Mouse (Mus musculus): ENCODE measurements around the gene St6galnac4. TPM values are rescaled to one million over a fixed set of nuclear protein-coding genes. Genes with fewer than 3 reads are reported as not detected.

The St6galnac4 gene
- polyA plus RNA-seq, 1 experiment from 2014 or later: 17.0 TPM

DNA sequence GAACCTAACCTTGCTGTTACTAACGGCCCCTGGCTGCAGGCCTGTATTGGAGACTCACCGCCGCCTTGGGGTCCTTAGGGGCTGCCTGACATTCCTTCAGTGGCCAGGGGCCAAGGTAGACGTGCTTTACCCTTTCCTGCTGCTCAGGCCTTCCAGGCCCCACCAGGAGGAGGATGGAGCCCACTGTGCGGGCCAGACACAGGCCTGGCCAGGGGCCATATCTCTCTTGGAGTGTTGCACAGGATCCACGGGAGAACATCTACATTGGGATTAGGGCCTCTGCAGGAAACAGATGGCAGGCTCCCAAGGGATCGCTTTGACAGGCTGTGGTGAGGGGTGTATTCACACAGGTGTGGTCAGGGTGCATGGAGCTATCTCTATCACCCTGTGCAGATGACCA lies 55.9 kb downstream of the St6galnac4 start:
- peaks cover 8% of the 10 kb centered on the region for H3K4me1 ChIP-seq (ENCODE audit: control insufficient read depth, insufficient read depth, low read length)
- no peaks in the 10 kb centered on the region for H3K27me3 ChIP-seq (ENCODE audit: control insufficient read depth, insufficient read depth, low read length)
- peak; percentile 16; the same call in 1 of the 2 replicates for ATAC-seq (ENCODE audit: insufficient number of reproducible peaks, insufficient read depth, low FRiP score, low read depth)
- no peaks in the 10 kb centered on the region for H3K9me3 ChIP-seq (ENCODE audit: control insufficient read depth, low read depth, low read length)
- H3K27ac ChIP-seq (ENCODE audit: low read length): no peak overlapping the region
- WGBS: 51% methylated on average over 7 of the region's 7 CpGs
- no peak overlapping the region for H3K4me2 ChIP-seq (replicated peaks; ENCODE audit: low read depth, low read length)
- no peak overlapping the region for H3K4me3 ChIP-seq (ENCODE audit: low read depth, low read length)
- H3K36me3 ChIP-seq (ENCODE audit: control insufficient read depth, insufficient read depth, low read length): no peaks in the 10 kb centered on the region
- no peak overlapping the region for H3K9ac ChIP-seq (replicated peaks; ENCODE audit: low read depth, low read length)

- WGBS: 72% methylated on average over 9 of the region's 9 CpGs
- ATAC-seq (ENCODE audit: insufficient number of reproducible peaks, insufficient read depth, low FRiP score, low read depth): no peak
These were observed 57.2 kb downstream of the St6galnac4 start for GRCm38 (mm10) chr2:32644083-32644482.

GRCm38 (mm10) chr2:32644799-32645475 lies 58.0 kb downstream of the St6galnac4 start:
- H3K4me1 ChIP-seq (ENCODE audit: control insufficient read depth, insufficient read depth, low read length): peaks cover 4% of the 10 kb centered on the region; the same call in 1 of the 2 replicates
- H3K9me3 ChIP-seq (ENCODE audit: control insufficient read depth, low read depth, low read length): no peaks in the 10 kb centered on the region
- no peaks in the 10 kb centered on the region for H3K27me3 ChIP-seq (ENCODE audit: control insufficient read depth, insufficient read depth, low read length)
- H3K9ac ChIP-seq (replicated peaks; ENCODE audit: low read depth, low read length): no peak overlapping the region
- no peaks in the 10 kb centered on the region for H3K36me3 ChIP-seq (ENCODE audit: control insufficient read depth, insufficient read depth, low read length)
- H3K4me2 ChIP-seq (replicated peaks; ENCODE audit: low read depth, low read length): no peak overlapping the region
- H3K27ac ChIP-seq (ENCODE audit: low read length): no peak overlapping the region
- no peak overlapping the region for H3K4me3 ChIP-seq (ENCODE audit: low read depth, low read length)
- WGBS: 80% methylated on average over 8 of the region's 8 CpGs
- no peak for ATAC-seq (ENCODE audit: insufficient number of reproducible peaks, insufficient read depth, low FRiP score, low read depth)

More at GRCm38 (mm10) chr2:32644083-32644482, 57.2 kb downstream of the St6galnac4 start:
- no peaks in the 10 kb centered on the region for H3K36me3 ChIP-seq (ENCODE audit: control insufficient read depth, insufficient read depth, low read length)
- no peak overlapping the region for H3K27ac ChIP-seq (ENCODE audit: low read length)
- no peaks in the 10 kb centered on the region for H3K27me3 ChIP-seq (ENCODE audit: control insufficient read depth, insufficient read depth, low read length)
- H3K4me1 ChIP-seq (ENCODE audit: control insufficient read depth, insufficient read depth, low read length): peaks cover 4% of the 10 kb centered on the region; the same call in 1 of the 2 replicates
- H3K9ac ChIP-seq (replicated peaks; ENCODE audit: low read depth, low read length): no peak overlapping the region
- H3K4me3 ChIP-seq (ENCODE audit: low read depth, low read length): no peak overlapping the region
- no peaks in the 10 kb centered on the region for H3K9me3 ChIP-seq (ENCODE audit: control insufficient read depth, low read depth, low read length)
- H3K4me2 ChIP-seq (replicated peaks; ENCODE audit: low read depth, low read length): no peak overlapping the region

DNA sequence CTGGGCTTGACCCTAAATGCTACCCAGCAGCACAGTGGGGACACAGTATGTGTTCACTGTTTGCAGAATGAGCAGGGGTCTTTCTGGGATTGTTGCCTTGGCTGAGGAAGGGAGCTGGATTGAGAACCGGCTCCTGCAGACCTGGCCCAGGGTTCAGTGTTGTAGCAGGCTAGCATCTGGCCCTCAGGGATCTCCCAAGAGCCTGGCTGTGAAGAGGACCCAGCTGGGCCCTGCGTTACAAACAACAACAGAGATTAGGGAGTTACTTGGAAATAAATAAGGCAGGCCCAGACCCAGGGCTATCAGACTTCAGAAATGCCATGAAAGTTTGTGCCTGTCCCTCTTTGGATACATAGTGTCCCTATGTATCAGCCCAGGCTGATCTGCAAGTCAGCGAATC lies 58.8 kb downstream of the St6galnac4 start:
- H3K4me2 ChIP-seq (replicated peaks; ENCODE audit: low read depth, low read length): no peak overlapping the region
- WGBS: 69% methylated on average over 3 of the region's 3 CpGs
- H3K27ac ChIP-seq (ENCODE audit: low read length): no peak overlapping the region; the same call in 1 of the 2 replicates
- ATAC-seq (ENCODE audit: insufficient number of reproducible peaks, insufficient read depth, low FRiP score, low read depth): no peak
- peaks cover 4% of the 10 kb centered on the region; the same call in 1 of the 2 replicates for H3K4me1 ChIP-seq (ENCODE audit: control insufficient read depth, insufficient read depth, low read length)
- no peak overlapping the region for H3K9ac ChIP-seq (replicated peaks; ENCODE audit: low read depth, low read length)
- H3K36me3 ChIP-seq (ENCODE audit: control insufficient read depth, insufficient read depth, low read length): no peaks in the 10 kb centered on the region
- H3K9me3 ChIP-seq (ENCODE audit: control insufficient read depth, low read depth, low read length): no peaks in the 10 kb centered on the region
- no peaks in the 10 kb centered on the region for H3K27me3 ChIP-seq (ENCODE audit: control insufficient read depth, insufficient read depth, low read length)
- no peak overlapping the region for H3K4me3 ChIP-seq (ENCODE audit: low read depth, low read length)

DNA sequence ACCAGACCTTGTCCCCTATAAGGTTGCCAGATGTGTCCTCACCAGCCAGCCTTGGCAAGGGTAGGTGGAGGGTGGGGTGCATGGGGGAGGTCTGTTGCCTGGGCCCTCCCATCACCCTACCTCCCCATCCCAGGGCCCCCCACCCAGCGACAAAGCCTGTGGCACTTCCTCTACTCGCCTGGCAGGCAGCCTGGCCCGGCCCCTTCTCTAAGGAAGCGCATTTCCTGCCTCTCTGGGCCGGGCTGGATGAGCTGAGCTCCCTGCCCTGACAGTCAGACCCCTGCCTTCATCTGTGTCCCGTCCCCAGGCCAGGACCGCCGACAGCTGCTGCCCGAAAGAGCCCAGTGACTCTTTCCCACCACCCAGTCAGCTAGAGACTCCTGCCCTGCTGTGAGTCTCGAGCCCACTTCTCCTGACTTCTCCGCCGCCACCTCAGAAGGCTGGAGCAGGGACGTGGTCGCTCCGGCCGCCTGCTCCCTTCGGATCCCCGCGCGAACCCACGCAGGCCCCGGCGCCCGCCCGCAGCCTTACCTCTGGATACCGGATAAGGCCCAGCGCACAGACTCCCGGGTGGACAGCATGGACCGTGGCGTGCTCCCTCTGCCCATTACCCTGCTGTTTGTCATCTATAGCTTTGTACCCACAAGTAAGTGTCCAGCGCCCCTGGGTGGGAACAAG lies 59.6 kb downstream of the St6galnac4 start, which contains the start of gene Eng:
Eng (plus strand) TSS at position 217 of the 678 bp plus-strand sequence.
- Histone ChIP-seq H3K27ac (ENCODE audit: low read length) (peak within 1 kb of the TSS; percentile 82), H3K4me1 (ENCODE audit: control insufficient read depth, insufficient read depth, low read length) (peaks cover 4% of the 10 kb centered on the region; the same call in 1 of the 2 replicates), H3K4me2 (replicated peaks; ENCODE audit: low read depth, low read length) (peak within 1 kb of the TSS; percentile 31), H3K36me3 (ENCODE audit: control insufficient read depth, insufficient read depth, low read length) (no peaks in the 10 kb centered on the region), H3K9me3 (ENCODE audit: control insufficient read depth, low read depth, low read length) (no peaks in the 10 kb centered on the region), H3K4me3 (ENCODE audit: low read depth, low read length) (peak within 1 kb of the TSS; percentile 29), H3K9ac (replicated peaks; ENCODE audit: low read depth, low read length) (peak within 1 kb of the TSS; percentile 28; the same call in 1 of the 2 replicates), H3K27me3 (ENCODE audit: control insufficient read depth, insufficient read depth, low read length) (no peaks in the 10 kb centered on the region)
- ATAC-seq (ENCODE audit: insufficient number of reproducible peaks, insufficient read depth, low FRiP score, low read depth): 0 out of 2 replicates have a peak, but pooled peaks have one; percentile 31
- 48% methylated on average over 31 of the region's 31 CpGs for WGBS

DNA sequence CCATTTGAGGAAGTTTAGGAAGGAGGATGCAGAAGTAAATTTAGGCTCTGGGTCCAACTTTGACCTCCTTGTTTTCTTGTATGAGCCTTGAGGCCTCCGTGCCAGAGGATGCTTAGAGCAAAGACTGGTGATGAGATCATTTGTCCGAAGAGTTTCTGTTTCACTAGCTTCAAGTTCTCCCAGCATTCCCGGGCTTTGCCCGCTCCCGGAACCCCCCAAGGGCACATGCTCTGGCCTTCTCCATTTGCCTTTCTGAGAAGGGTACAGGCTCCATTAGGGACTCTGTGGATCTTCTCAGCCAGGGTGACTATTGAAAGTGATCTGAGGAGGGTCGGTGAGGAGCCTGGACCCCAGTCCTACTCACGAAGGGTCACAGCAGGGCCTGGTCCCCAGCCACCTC lies 60.5 kb downstream of the St6galnac4 start:
- no peak for ATAC-seq (ENCODE audit: insufficient number of reproducible peaks, insufficient read depth, low FRiP score, low read depth)
- no peak overlapping the region for H3K9ac ChIP-seq (replicated peaks; ENCODE audit: low read depth, low read length)
- 80% methylated on average over 7 of the region's 7 CpGs for WGBS
- no peaks in the 10 kb centered on the region for H3K9me3 ChIP-seq (ENCODE audit: control insufficient read depth, low read depth, low read length)
- H3K4me3 ChIP-seq (ENCODE audit: low read depth, low read length): peak overlapping the region; percentile 29
- peak overlapping the region; percentile 31 for H3K4me2 ChIP-seq (replicated peaks; ENCODE audit: low read depth, low read length)
- H3K27ac ChIP-seq (ENCODE audit: low read length): no peak overlapping the region
- peaks cover 4% of the 10 kb centered on the region; the same call in 1 of the 2 replicates for H3K4me1 ChIP-seq (ENCODE audit: control insufficient read depth, insufficient read depth, low read length)
- H3K36me3 ChIP-seq (ENCODE audit: control insufficient read depth, insufficient read depth, low read length): no peaks in the 10 kb centered on the region
- no peaks in the 10 kb centered on the region for H3K27me3 ChIP-seq (ENCODE audit: control insufficient read depth, insufficient read depth, low read length)

Other genes with a start within 250 kb of the St6galnac4 start
- 44.7 and 45.4 TPM in 2 replicates for gene Ciz1, start 234.8 kb upstream of the St6galnac4 start, polyA plus RNA-seq (2014; fragmentation: Nextera tagmentation; extraction: Ambion mirVana)
- 20.5 and 22.6 TPM in 2 replicates for gene Dnm1, start 233.8 kb upstream of the St6galnac4 start, polyA plus RNA-seq (2014; fragmentation: Nextera tagmentation; extraction: Ambion mirVana)
- gene 1110008P14Rik, start 205.2 kb upstream of the St6galnac4 start, polyA plus RNA-seq (2014; fragmentation: Nextera tagmentation; extraction: Ambion mirVana): 35.0 and 46.3 TPM in 2 replicates
- gene Lcn2, start 198.8 kb upstream of the St6galnac4 start, polyA plus RNA-seq (2014; fragmentation: Nextera tagmentation; extraction: Ambion mirVana): 3.7 and 6.8 TPM in 2 replicates
- gene Ptges2, start 191.2 kb upstream of the St6galnac4 start, polyA plus RNA-seq (2014; fragmentation: Nextera tagmentation; extraction: Ambion mirVana): 28.1 and 30.5 TPM in 2 replicates
- 5.6 TPM in 2 replicates for gene Naif1, start 136.6 kb upstream of the St6galnac4 start, polyA plus RNA-seq (2014; fragmentation: Nextera tagmentation; extraction: Ambion mirVana)
- gene Slc25a25, start 135.7 kb upstream of the St6galnac4 start, polyA plus RNA-seq (2014; fragmentation: Nextera tagmentation; extraction: Ambion mirVana): 13.7 and 14.1 TPM in 2 replicates
- 10.6 and 14.0 TPM in 2 replicates for gene Fam102a, start 51.8 kb upstream of the St6galnac4 start, polyA plus RNA-seq (2014; fragmentation: Nextera tagmentation; extraction: Ambion mirVana)
- 122 TPM in 2 replicates for gene Dpm2, start 16.2 kb upstream of the St6galnac4 start, polyA plus RNA-seq (2014; fragmentation: Nextera tagmentation; extraction: Ambion mirVana)
- gene Pip5kl1, start 12.3 kb upstream of the St6galnac4 start, polyA plus RNA-seq (2014; fragmentation: Nextera tagmentation; extraction: Ambion mirVana): 0.46 and 1.4 TPM in 2 replicates
- gene 9430097D07Rik, start 11.4 kb upstream of the St6galnac4 start, polyA plus RNA-seq (2014; fragmentation: Nextera tagmentation; extraction: Ambion mirVana): 0.22 TPM in 1 of 2 replicates, not detected in the other
- 7.4 and 7.9 TPM in 2 replicates for gene St6galnac6, start 12.6 kb downstream of the St6galnac4 start, polyA plus RNA-seq (2014; fragmentation: Nextera tagmentation; extraction: Ambion mirVana)
- 16.7 and 17.1 TPM in 2 replicates for gene Ak1, start 34.7 kb downstream of the St6galnac4 start, polyA plus RNA-seq (2014; fragmentation: Nextera tagmentation; extraction: Ambion mirVana)
- gene Eng, start 59.5 kb downstream of the St6galnac4 start, polyA plus RNA-seq (2014; fragmentation: Nextera tagmentation; extraction: Ambion mirVana): 49.1 and 54.5 TPM in 2 replicates
- gene Fpgs, start 117.0 kb downstream of the St6galnac4 start, polyA plus RNA-seq (2014; fragmentation: Nextera tagmentation; extraction: Ambion mirVana): 25.9 and 27.1 TPM in 2 replicates
- gene Cdk9, start 126.0 kb downstream of the St6galnac4 start, polyA plus RNA-seq (2014; fragmentation: Nextera tagmentation; extraction: Ambion mirVana): 78.6 and 80.8 TPM in 2 replicates
- gene Sh2d3c, start 134.0 kb downstream of the St6galnac4 start, polyA plus RNA-seq (2014; fragmentation: Nextera tagmentation; extraction: Ambion mirVana): 28.2 and 28.4 TPM in 2 replicates
- gene 6330409D20Rik, start 153.9 kb downstream of the St6galnac4 start, polyA plus RNA-seq (2014; fragmentation: Nextera tagmentation; extraction: Ambion mirVana): 0.67 and 0.77 TPM in 2 replicates
- 71.3 and 75.7 TPM in 2 replicates for gene Tor2a, start 170.1 kb downstream of the St6galnac4 start, polyA plus RNA-seq (2014; fragmentation: Nextera tagmentation; extraction: Ambion mirVana)
- gene Ttc16, start 188.5 kb downstream of the St6galnac4 start, polyA plus RNA-seq (2014; fragmentation: Nextera tagmentation; extraction: Ambion mirVana): 0.13 and 0.64 TPM in 2 replicates
- 4.3 and 5.6 TPM in 2 replicates for gene Ptrh1, start 188.7 kb downstream of the St6galnac4 start, polyA plus RNA-seq (2014; fragmentation: Nextera tagmentation; extraction: Ambion mirVana)
- 0.21 and 0.75 TPM in 2 replicates for gene Cfap157, start 197.3 kb downstream of the St6galnac4 start, polyA plus RNA-seq (2014; fragmentation: Nextera tagmentation; extraction: Ambion mirVana)

Data from stomach, embryonic 14.5 days (tissue).